Mouse (Mus musculus): ENCODE results near the gene Ptrh1.

- no peak for TF ChIP-seq CTCF (conservative IDR thresholded peaks at IDR 0.05; ENCODE audit: insufficient read depth, insufficient read length, low read depth, low read length)
- TF ChIP-seq POLR2A (IDR thresholded peaks at IDR 0.05; ENCODE audit: low read depth, low read length): no peak
Observed at GRCm38 (mm10) chr2:32816497-32816896, 40.9 kb downstream of the Ptrh1 start.
